Mouse (Mus musculus) midbrain, postnatal 0 days (tissue): ENCODE measurements around the gene Gm11027. TPM values are rescaled to one million over a fixed set of nuclear protein-coding genes. Genes with fewer than 3 reads are reported as not detected.

Source experiments
- ATAC-seq: fragments of 200-750 bp; cut with Nextera tagmentation; 2 replicates; pipeline ENCODE4 v1.8.0; 2017; ENCODE audit warnings: moderate number of reproducible peaks, mild to moderate bottlenecking, moderate TSS enrichment, moderate library complexity; ENCODE audit not compliant: low FRiP score
- DNase-seq: peaks from one replicate; pipeline ENCODE4 v3.0.0-alpha.2; 2015; ENCODE audit warnings: low spot score
- H3K27ac ChIP-seq: fragments of 300-500 bp; sonication (generic); 2 replicates; pipeline ENCODE4 v1.5.1; 2014; ENCODE audit warnings: low read depth, mild to moderate bottlenecking, low read length, mixed read lengths
- H3K27me3 ChIP-seq: fragments of 300-500 bp; sonication (generic); 2 replicates; pipeline ENCODE4 v1.6.1; 2014; ENCODE audit warnings: low read length, control low read depth, mixed read lengths; ENCODE audit not compliant: insufficient read depth
- H3K36me3 ChIP-seq: fragments of 300-500 bp; sonication (generic); 2 replicates; pipeline ENCODE4 v1.6.1; 2014; ENCODE audit warnings: low read length, control low read depth, mixed read lengths; ENCODE audit not compliant: insufficient read depth
- H3K4me1 ChIP-seq: fragments of 300-500 bp; sonication (generic); 2 replicates; pipeline ENCODE4 v1.6.1; 2014; ENCODE audit warnings: mild to moderate bottlenecking, control low read depth, antibody characterized with exemption, low read length, mixed read lengths; ENCODE audit not compliant: insufficient read depth
- H3K4me2 ChIP-seq: fragments of 300-500 bp; sonication (generic); 2 replicates; pipeline ENCODE4 v1.6.1; 2014; ENCODE audit warnings: low read depth, mild to moderate bottlenecking, low read length, mixed read lengths; ENCODE audit not compliant: poor library complexity, severe bottlenecking
- H3K4me3 ChIP-seq: fragments of 300-500 bp; sonication (generic); 2 replicates; pipeline ENCODE4 v1.5.1; 2014; ENCODE audit warnings: low read depth, mild to moderate bottlenecking, low read length, moderate library complexity
- H3K9ac ChIP-seq: fragments of 300-500 bp; sonication (generic); replicated peaks from 2 replicates; pipeline ENCODE4 v1.6.1; 2014; ENCODE audit warnings: mild to moderate bottlenecking, low read length, moderate library complexity, mixed read lengths; ENCODE audit not compliant: poor library complexity, severe bottlenecking
- H3K9me3 ChIP-seq: fragments of 300-500 bp; sonication (generic); 2 replicates; pipeline ENCODE4 v1.6.1; 2016; ENCODE audit warnings: low read length, control low read depth
- CTCF ChIP-seq: IDR thresholded peaks from 2 replicates; pipeline ENCODE4 v1.5.1; 2016; ENCODE audit warnings: antibody characterized with exemption, mild to moderate bottlenecking
- WGBS: fragments of 180-500 bp; shearing (Covaris S2); extraction: QIAGEN DNeasy Blood & Tissue Kit; methylation state at CpG from one replicate; pipeline ENCODE4 v1.1.7; 2014; 5-methylcytosine and 5-hydroxymethylcytosine counted together
- polyA plus RNA-seq: library from polyadenylated mRNA; unstranded; fragments of >200 nt; fragmentation: Nextera tagmentation; extraction: Ambion mirVana; gene quantifications from 2 replicates; pipeline ENCODE4 v1.2.1, GENCODE M21; 2015
- total RNA-seq: library from RNA; depleted of rRNA; stranded (reverse); fragments of >200 nt; gene quantifications from 2 replicates; pipeline ENCODE4 v1.2.3, GENCODE M21; 2014

Gene Gm11027
- total and polyA plus RNA-seq, 2 experiments from 2014 or later = not detected

- 93% methylated on average over 2 of the region's 2 CpGs for WGBS
- H3K9me3 ChIP-seq = no peaks in the 10 kb centered on the region
- H3K4me1 ChIP-seq = no peaks in the 10 kb centered on the region
- H3K27ac ChIP-seq = no peak overlapping the region
- DNase-seq (no peak), ATAC-seq (no peak)
- no peak for TF ChIP-seq CTCF
- H3K4me2 ChIP-seq = no peak overlapping the region
- no peak overlapping the region for H3K9ac ChIP-seq
- H3K27me3 ChIP-seq = no peaks in the 10 kb centered on the region
- no peak overlapping the region for H3K4me3 ChIP-seq
- H3K36me3 ChIP-seq = no peaks in the 10 kb centered on the region
These were observed 18.0 kb downstream of the Gm11027 start for GRCm38 (mm10) chr12:116293185-116293584.

- no peaks in the 10 kb centered on the region for H3K27me3 ChIP-seq
- DNase-seq (no peak), ATAC-seq (no peak)
- H3K4me1 ChIP-seq = no peaks in the 10 kb centered on the region
- WGBS = 87% methylated on average over 4 of the region's 4 CpGs
- no peaks in the 10 kb centered on the region for H3K9me3 ChIP-seq
- no peaks in the 10 kb centered on the region for H3K36me3 ChIP-seq
- H3K4me3 ChIP-seq = no peak overlapping the region
- H3K27ac ChIP-seq = no peak overlapping the region
- H3K4me2 ChIP-seq = no peak overlapping the region
- TF ChIP-seq CTCF = no peak
- no peak overlapping the region for H3K9ac ChIP-seq
These were observed 18.6 kb downstream of the Gm11027 start for GRCm38 (mm10) chr12:116293599-116294292.

- WGBS = 100% methylated on average over 2 of the region's 2 CpGs
- no peak for DNase-seq
- no peak for TF ChIP-seq CTCF
These were observed 24.7 kb downstream of the Gm11027 start for GRCm38 (mm10) chr12:116299906-116300305.

GRCm38 (mm10) chr12:116302181-116302580 lies 27.0 kb downstream of the Gm11027 start:
- no peaks in the 10 kb centered on the region for H3K27me3 ChIP-seq
- no peak for TF ChIP-seq CTCF
- no peak for DNase-seq
- H3K4me2 ChIP-seq = no peak overlapping the region
- H3K36me3 ChIP-seq = no peaks in the 10 kb centered on the region
- H3K4me3 ChIP-seq = no peak overlapping the region
- no peak for ATAC-seq
- H3K27ac ChIP-seq = no peak overlapping the region
- H3K9ac ChIP-seq = no peak overlapping the region
- H3K4me1 ChIP-seq = no peaks in the 10 kb centered on the region
- no peaks in the 10 kb centered on the region for H3K9me3 ChIP-seq

More at GRCm38 (mm10) chr12:116299906-116300305, 24.7 kb downstream of the Gm11027 start:
- no peak for ATAC-seq
- Histone ChIP-seq H3K4me3 (no peak overlapping the region), H3K4me2 (no peak overlapping the region), H3K9ac (no peak overlapping the region), H3K27ac (no peak overlapping the region), H3K9me3 (no peaks in the 10 kb centered on the region), H3K4me1 (no peaks in the 10 kb centered on the region), H3K27me3 (no peaks in the 10 kb centered on the region), H3K36me3 (no peaks in the 10 kb centered on the region)

GRCm38 (mm10) chr12:116306042-116306441 lies 30.9 kb downstream of the Gm11027 start:
- Histone ChIP-seq H3K9ac (no peak overlapping the region), H3K27me3 (no peaks in the 10 kb centered on the region), H3K4me2 (no peak overlapping the region), H3K4me3 (no peak overlapping the region), H3K4me1 (no peaks in the 10 kb centered on the region), H3K9me3 (no peaks in the 10 kb centered on the region), H3K36me3 (no peaks in the 10 kb centered on the region), H3K27ac (no peak overlapping the region)
- 39% methylated on average over 1 of the region's 1 CpGs for WGBS
- no peak for ATAC-seq
- no peak for DNase-seq
- no peak for TF ChIP-seq CTCF

GRCm38 (mm10) chr12:116307870-116308269 lies 32.7 kb downstream of the Gm11027 start:
- Histone ChIP-seq H3K36me3 (no peaks in the 10 kb centered on the region), H3K9me3 (no peaks in the 10 kb centered on the region), H3K9ac (no peak overlapping the region), H3K27me3 (no peaks in the 10 kb centered on the region), H3K27ac (no peak overlapping the region), H3K4me1 (no peaks in the 10 kb centered on the region), H3K4me3 (no peak overlapping the region), H3K4me2 (no peak overlapping the region)
- no peak for TF ChIP-seq CTCF
- ATAC-seq = no peak
- 89% methylated on average over 3 of the region's 3 CpGs for WGBS
- no peak for DNase-seq
